Mouse (Mus musculus): ENCODE measurements around the gene Hormad2. TPM values are rescaled to one million over a fixed set of nuclear protein-coding genes. Genes with fewer than 3 reads are reported as not detected.

The Hormad2 gene
- polyA plus RNA-seq, 1 experiment = 0.28 TPM

GRCm38 (mm10) chr11:4322943-4323342 lies 118.0 kb downstream of the Hormad2 start:
- no peak overlapping the region for H3K4me3 ChIP-seq (ENCODE audit: control insufficient read depth, insufficient read depth, low read length)
- no peaks in the 10 kb centered on the region for H3K27me3 ChIP-seq (ENCODE audit: control insufficient read depth, insufficient read depth, low read length)
- WGBS = 86% methylated on average over 6 of the region's 6 CpGs
- TF ChIP-seq POLR2A (IDR thresholded peaks at IDR 0.05; ENCODE audit: control insufficient read depth, extremely low read depth, insufficient read depth, low read length, poor library complexity) (no peak), CTCF (IDR thresholded peaks at IDR 0.05; ENCODE audit: borderline replicate concordance, control insufficient read depth, extremely low read depth, insufficient read depth, low read length, poor library complexity) (no peak)
- H3K36me3 ChIP-seq (ENCODE audit: control insufficient read depth, insufficient read depth, low read length) = no peaks in the 10 kb centered on the region
- no peak for DNase-seq
- no peaks in the 10 kb centered on the region for H3K4me1 ChIP-seq (replicated peaks; ENCODE audit: control insufficient read depth, insufficient read depth, low read length)
- no peak overlapping the region for H3K27ac ChIP-seq (ENCODE audit: control insufficient read depth, insufficient read depth, low read length)

GRCm38 (mm10) chr11:4320876-4321275 lies 120.0 kb downstream of the Hormad2 start:
- Histone ChIP-seq H3K36me3 (ENCODE audit: control insufficient read depth, insufficient read depth, low read length) (no peaks in the 10 kb centered on the region), H3K4me1 (replicated peaks; ENCODE audit: control insufficient read depth, insufficient read depth, low read length) (no peaks in the 10 kb centered on the region), H3K27me3 (ENCODE audit: control insufficient read depth, insufficient read depth, low read length) (no peaks in the 10 kb centered on the region), H3K4me3 (ENCODE audit: control insufficient read depth, insufficient read depth, low read length) (no peak overlapping the region), H3K27ac (ENCODE audit: control insufficient read depth, insufficient read depth, low read length) (no peak overlapping the region)
- WGBS = 96% methylated on average over 4 of the region's 4 CpGs
- DNase-seq = no peak
- TF ChIP-seq CTCF (IDR thresholded peaks at IDR 0.05; ENCODE audit: borderline replicate concordance, control insufficient read depth, extremely low read depth, insufficient read depth, low read length, poor library complexity) (no peak), POLR2A (IDR thresholded peaks at IDR 0.05; ENCODE audit: control insufficient read depth, extremely low read depth, insufficient read depth, low read length, poor library complexity) (no peak)

DNA sequence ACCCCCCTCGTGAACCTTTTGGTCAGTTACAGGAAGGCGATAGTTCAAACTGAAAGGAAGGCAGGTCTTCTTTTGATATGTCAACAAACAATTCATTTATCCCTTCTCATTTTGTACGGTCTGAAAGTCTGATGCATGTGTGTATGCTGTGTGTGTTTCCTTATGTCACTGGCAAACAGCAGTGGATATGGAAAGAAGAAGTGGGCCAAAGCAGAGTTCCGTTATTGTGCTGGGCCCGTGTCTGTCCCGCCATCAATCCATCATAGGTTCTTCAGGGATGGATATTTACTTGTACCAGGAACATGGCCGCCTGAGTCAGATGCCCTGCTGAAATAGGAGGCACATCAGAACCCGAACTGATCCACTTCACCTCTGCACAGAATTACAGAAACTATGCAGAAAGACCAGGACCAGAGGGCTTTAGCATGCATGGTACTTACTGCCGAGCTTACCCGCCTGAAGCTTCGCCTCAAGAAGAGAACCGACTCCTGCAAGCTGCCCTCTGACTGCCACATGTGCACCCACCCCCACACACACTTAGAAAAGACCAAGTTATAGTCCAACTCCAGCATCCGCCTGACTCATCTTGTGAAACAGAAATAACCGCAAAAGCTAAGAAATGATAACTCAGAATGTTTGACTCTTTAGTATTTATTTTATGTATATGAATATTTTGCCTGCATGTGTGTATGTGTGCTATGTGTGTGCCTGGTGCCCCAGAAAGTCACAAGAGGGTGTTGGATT lies 121.5 kb downstream of the Hormad2 start:
- H3K4me1 ChIP-seq (replicated peaks; ENCODE audit: control insufficient read depth, insufficient read depth, low read length) = no peaks in the 10 kb centered on the region
- no peak overlapping the region for H3K4me3 ChIP-seq (ENCODE audit: control insufficient read depth, insufficient read depth, low read length)
- no peaks in the 10 kb centered on the region for H3K36me3 ChIP-seq (ENCODE audit: control insufficient read depth, insufficient read depth, low read length)
- no peak overlapping the region for H3K27ac ChIP-seq (ENCODE audit: control insufficient read depth, insufficient read depth, low read length)
- WGBS = 92% methylated on average over 14 of the region's 14 CpGs
- no peak for TF ChIP-seq CTCF (IDR thresholded peaks at IDR 0.05; ENCODE audit: borderline replicate concordance, control insufficient read depth, extremely low read depth, insufficient read depth, low read length, poor library complexity)
- TF ChIP-seq POLR2A (IDR thresholded peaks at IDR 0.05; ENCODE audit: control insufficient read depth, extremely low read depth, insufficient read depth, low read length, poor library complexity) = no peak
- H3K27me3 ChIP-seq (ENCODE audit: control insufficient read depth, insufficient read depth, low read length) = no peaks in the 10 kb centered on the region
- DNase-seq = no peak

DNA sequence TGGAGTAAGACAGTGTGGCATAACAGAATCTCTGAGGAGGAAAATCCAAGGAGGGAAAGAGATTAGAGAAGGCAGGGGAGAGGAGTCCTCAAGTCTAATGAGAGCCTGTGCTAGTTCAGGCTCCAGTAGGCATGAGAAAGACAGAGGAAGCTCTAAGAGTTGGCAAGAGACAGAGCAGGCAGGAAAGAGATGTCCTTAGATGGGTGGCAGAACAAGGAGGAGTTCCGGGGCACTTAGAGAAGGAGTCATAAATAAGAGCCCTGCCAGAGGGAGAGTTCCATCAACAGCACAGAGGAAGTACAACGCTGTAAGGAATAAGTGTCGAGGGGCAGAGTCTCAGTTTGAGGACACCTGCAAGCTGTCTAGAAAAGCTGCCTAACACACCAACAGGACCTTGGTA lies 122.9 kb downstream of the Hormad2 start:
- H3K4me3 ChIP-seq (ENCODE audit: control insufficient read depth, insufficient read depth, low read length) = no peak overlapping the region
- H3K36me3 ChIP-seq (ENCODE audit: control insufficient read depth, insufficient read depth, low read length) = no peaks in the 10 kb centered on the region
- H3K4me1 ChIP-seq (replicated peaks; ENCODE audit: control insufficient read depth, insufficient read depth, low read length) = no peaks in the 10 kb centered on the region
- H3K27me3 ChIP-seq (ENCODE audit: control insufficient read depth, insufficient read depth, low read length) = no peaks in the 10 kb centered on the region
- TF ChIP-seq POLR2A (IDR thresholded peaks at IDR 0.05; ENCODE audit: control insufficient read depth, extremely low read depth, insufficient read depth, low read length, poor library complexity) (no peak), CTCF (IDR thresholded peaks at IDR 0.05; ENCODE audit: borderline replicate concordance, control insufficient read depth, extremely low read depth, insufficient read depth, low read length, poor library complexity) (no peak)
- H3K27ac ChIP-seq (ENCODE audit: control insufficient read depth, insufficient read depth, low read length) = no peak overlapping the region
- WGBS = 13% methylated on average over 3 of the region's 3 CpGs
- DNase-seq = no peak

DNA sequence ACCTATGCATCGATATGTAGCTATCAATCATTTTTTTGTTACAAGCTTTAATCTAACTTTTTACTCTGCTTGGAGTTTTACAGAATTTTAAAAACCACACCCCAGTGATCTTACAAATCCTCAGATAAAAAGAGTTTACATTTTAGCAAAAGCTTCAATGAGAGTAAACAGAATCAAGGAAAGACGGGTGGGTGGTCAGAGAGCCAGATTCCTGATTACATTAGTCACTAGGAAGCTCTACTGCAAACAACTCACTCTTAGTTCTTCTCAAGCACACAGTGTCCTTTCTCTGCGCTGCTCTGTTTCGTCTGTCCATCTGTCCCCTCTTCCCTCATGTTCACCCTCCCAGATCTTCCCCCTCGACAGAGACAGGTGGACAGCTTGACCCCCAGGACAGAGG lies 123.6 kb downstream of the Hormad2 start:
- no peaks in the 10 kb centered on the region for H3K36me3 ChIP-seq (ENCODE audit: control insufficient read depth, insufficient read depth, low read length)
- 89% methylated on average over 5 of the region's 5 CpGs for WGBS
- H3K27me3 ChIP-seq (ENCODE audit: control insufficient read depth, insufficient read depth, low read length) = no peaks in the 10 kb centered on the region
- DNase-seq = no peak
- no peaks in the 10 kb centered on the region for H3K4me1 ChIP-seq (replicated peaks; ENCODE audit: control insufficient read depth, insufficient read depth, low read length)
- H3K4me3 ChIP-seq (ENCODE audit: control insufficient read depth, insufficient read depth, low read length) = no peak overlapping the region
- no peak for TF ChIP-seq POLR2A (IDR thresholded peaks at IDR 0.05; ENCODE audit: control insufficient read depth, extremely low read depth, insufficient read depth, low read length, poor library complexity)
- no peak overlapping the region for H3K27ac ChIP-seq (ENCODE audit: control insufficient read depth, insufficient read depth, low read length)

- TF ChIP-seq POLR2A (IDR thresholded peaks at IDR 0.05; ENCODE audit: control insufficient read depth, extremely low read depth, insufficient read depth, low read length, poor library complexity) (no peak), CTCF (IDR thresholded peaks at IDR 0.05; ENCODE audit: borderline replicate concordance, control insufficient read depth, extremely low read depth, insufficient read depth, low read length, poor library complexity) (no peak)
Observed at GRCm38 (mm10) chr11:4312180-4312579, 128.7 kb downstream of the Hormad2 start.

GRCm38 (mm10) chr11:4310324-4310723 lies 130.6 kb downstream of the Hormad2 start:
- Histone ChIP-seq H3K27me3 (ENCODE audit: control insufficient read depth, insufficient read depth, low read length) (no peaks in the 10 kb centered on the region), H3K27ac (ENCODE audit: control insufficient read depth, insufficient read depth, low read length) (no peak overlapping the region), H3K4me3 (ENCODE audit: control insufficient read depth, insufficient read depth, low read length) (no peak overlapping the region), H3K4me1 (replicated peaks; ENCODE audit: control insufficient read depth, insufficient read depth, low read length) (no peaks in the 10 kb centered on the region), H3K36me3 (ENCODE audit: control insufficient read depth, insufficient read depth, low read length) (no peaks in the 10 kb centered on the region)
- DNase-seq = no peak
- WGBS = 100% methylated on average over 4 of the region's 4 CpGs
- no peak for TF ChIP-seq POLR2A (IDR thresholded peaks at IDR 0.05; ENCODE audit: control insufficient read depth, extremely low read depth, insufficient read depth, low read length, poor library complexity)

More at GRCm38 (mm10) chr11:4312180-4312579, 128.7 kb downstream of the Hormad2 start:
- WGBS = 90% methylated on average over 4 of the region's 4 CpGs
- H3K4me3 ChIP-seq (ENCODE audit: control insufficient read depth, insufficient read depth, low read length) = no peak overlapping the region
- no peak overlapping the region for H3K27ac ChIP-seq (ENCODE audit: control insufficient read depth, insufficient read depth, low read length)
- no peak for DNase-seq
- H3K27me3 ChIP-seq (ENCODE audit: control insufficient read depth, insufficient read depth, low read length) = no peaks in the 10 kb centered on the region
- no peaks in the 10 kb centered on the region for H3K36me3 ChIP-seq (ENCODE audit: control insufficient read depth, insufficient read depth, low read length)
- no peaks in the 10 kb centered on the region for H3K4me1 ChIP-seq (replicated peaks; ENCODE audit: control insufficient read depth, insufficient read depth, low read length)

Measured in thymus, adult 2 months (tissue).